Mouse (Mus musculus): Measurements from ENCODE around the gene P3h3.

DNA sequence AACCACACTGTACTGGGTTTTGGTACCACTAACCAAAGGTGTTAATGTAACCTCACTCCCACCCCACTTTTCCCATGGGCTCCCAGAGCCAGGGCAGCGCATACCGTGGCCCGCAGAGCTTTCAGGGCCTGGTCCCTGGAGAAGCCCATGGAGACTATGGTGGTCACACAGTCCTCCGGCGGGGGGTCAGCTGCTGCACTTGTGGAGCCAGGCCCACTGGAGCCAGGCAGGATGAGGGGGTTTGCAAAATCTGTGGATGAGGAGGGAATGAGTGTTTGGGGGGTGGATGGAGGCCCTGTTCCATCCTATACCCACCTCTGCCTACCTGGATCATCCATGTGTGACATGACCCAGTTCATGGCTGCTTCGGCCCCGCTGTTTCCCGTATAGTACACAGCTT, 40.0 kb downstream of the P3h3 start:
- TF ChIP-seq CTCF (IDR thresholded peaks at IDR 0.05; ENCODE audit: borderline replicate concordance, control insufficient read depth, extremely low read depth, insufficient read depth, low read length, poor library complexity) (no peak), POLR2A (IDR thresholded peaks at IDR 0.05; ENCODE audit: control insufficient read depth, extremely low read depth, insufficient read depth, low read length, poor library complexity) (no peak)
